Mouse (Mus musculus) cerebellum, adult 2 months (tissue): Measurements from ENCODE around the gene P2rx1. TPM values are rescaled to one million over a fixed set of nuclear protein-coding genes. Genes with fewer than 3 reads are reported as not detected.

Experiments used
- DNase-seq, 2 experiments: peaks; one replicate each; pipeline ENCODE4 v3.0.0; 2021
- H3K27ac ChIP-seq: fragments of 200-500 bp; 2 replicates; pipeline ENCODE4 v1.5.1; 2012; ENCODE audit warnings: low read length, control low read depth, inconsistent platforms; ENCODE audit not compliant: insufficient read depth
- H3K27me3 ChIP-seq: fragments of 200-500 bp; 2 replicates; pipeline ENCODE4 v1.6.1; 2012; ENCODE audit warnings: inconsistent platforms, mild to moderate bottlenecking, low read length, moderate library complexity; ENCODE audit not compliant: control insufficient read depth, insufficient read depth
- H3K4me1 ChIP-seq: fragments of 200-500 bp; 2 replicates; pipeline ENCODE4 v1.6.1; 2011; ENCODE audit warnings: low read length; ENCODE audit not compliant: control insufficient read depth, insufficient read depth
- H3K4me3 ChIP-seq: fragments of 200-500 bp; replicated peaks from 2 replicates; pipeline ENCODE3; 2011; ENCODE audit warnings: mild to moderate bottlenecking, low read depth, low read length, control low read depth; ENCODE audit not compliant: insufficient read depth
- CTCF ChIP-seq: fragments of 200-500 bp; IDR thresholded peaks from 2 replicates; pipeline ENCODE4 v1.5.1; 2011; ENCODE audit warnings: low read depth, mild to moderate bottlenecking, control low read depth, low read length, moderate library complexity, borderline replicate concordance; ENCODE audit not compliant: insufficient read depth
- POLR2A ChIP-seq: fragments of 200-500 bp; IDR thresholded peaks from 2 replicates; pipeline ENCODE4 v1.6.1; 2011; ENCODE audit warnings: low read length, control low read depth, borderline replicate concordance; ENCODE audit not compliant: insufficient read depth
- WGBS: fragments of 180-500 bp; shearing (Covaris S2); methylation state at CpG from one replicate; pipeline ENCODE4 v1.1.7; 2018; 5-methylcytosine and 5-hydroxymethylcytosine counted together
- polyA plus RNA-seq: library from polyadenylated mRNA; depleted of rRNA; stranded (reverse); fragments of >200 nt; gene quantifications from 2 replicates; pipeline ENCODE4 v1.2.3, GENCODE M21; 2012; rRNA removed

Gene P2rx1
- polyA plus RNA-seq = 0.41 and 0.46 TPM in 2 replicates

DNA sequence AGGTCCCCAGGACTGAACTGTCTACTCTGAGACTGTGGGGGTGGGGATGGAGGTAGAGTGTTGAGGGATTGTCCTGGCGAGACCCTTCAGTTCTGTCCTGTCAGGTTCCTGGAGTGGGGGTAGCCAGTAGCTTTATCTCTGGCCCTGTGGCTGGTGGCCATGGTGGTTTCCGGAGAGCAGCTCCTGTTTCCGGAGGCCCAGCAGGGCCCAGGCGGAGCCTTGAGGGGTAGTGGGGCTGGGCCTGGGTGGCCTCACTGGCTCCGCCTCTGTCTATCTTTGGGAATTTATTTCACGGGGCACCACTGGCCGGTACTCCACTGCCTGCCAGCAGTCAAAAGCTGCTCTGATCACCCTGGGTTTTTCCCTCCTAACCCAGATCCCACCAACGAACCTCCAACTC is at the start of gene P2rx1:
Gene P2rx1 (plus strand): TSS at position 333 of the 400 bp plus-strand sequence.
- Histone ChIP-seq H3K27ac (no peak within 1 kb of the TSS), H3K4me1 (no peaks in the 10 kb centered on the region), H3K4me3 (no peak within 1 kb of the TSS), H3K27me3 (no peaks in the 10 kb centered on the region)
- 46% methylated on average over 8 of the region's 8 CpGs for WGBS
- no peak for TF ChIP-seq POLR2A
- TF ChIP-seq CTCF = no peak
- no peak for DNase-seq

DNA sequence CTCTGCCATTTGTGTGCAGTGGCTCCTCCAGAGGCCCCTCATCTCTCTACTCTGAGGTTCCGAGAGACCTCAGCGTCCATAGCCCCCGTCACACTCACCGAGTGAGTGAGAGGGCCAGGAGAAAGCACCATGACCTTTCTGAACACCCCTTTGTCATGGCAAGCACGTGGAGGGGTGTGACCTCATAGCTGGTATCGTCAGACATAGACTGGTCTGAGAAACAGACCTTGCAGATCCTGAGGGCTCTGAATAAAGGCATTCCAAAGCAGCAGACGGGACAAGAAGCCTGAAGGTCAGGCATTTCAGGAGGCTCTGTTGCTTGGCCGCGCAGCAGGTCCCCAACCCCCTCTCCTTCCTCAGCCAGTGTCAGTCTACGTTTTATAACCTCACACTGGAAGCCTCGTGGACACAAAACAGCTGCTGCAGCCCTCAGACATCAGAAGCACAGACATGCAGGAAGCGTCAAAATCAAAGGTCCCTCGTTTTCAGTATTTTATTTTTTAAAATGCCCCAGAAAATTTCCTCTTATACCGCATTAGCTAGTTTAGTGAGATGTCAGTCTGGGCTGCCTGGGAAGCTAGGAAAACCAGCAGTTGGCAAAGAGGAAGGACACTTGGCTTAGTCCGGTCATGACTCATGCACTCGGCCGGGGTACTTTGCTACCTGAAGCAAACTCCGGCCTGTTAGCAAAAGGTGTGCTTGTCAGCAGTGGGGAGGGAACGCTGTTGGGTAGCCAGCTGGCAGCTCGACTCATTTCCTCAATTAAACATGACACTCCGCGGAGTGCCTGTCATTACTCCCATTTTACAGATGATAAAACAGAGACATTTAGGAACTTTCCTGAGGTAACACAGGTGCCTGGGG is 47.5 kb upstream of the P2rx1 start:
- DNase-seq = peak; percentile 55 to 83
- no peak for TF ChIP-seq CTCF
- no peak for TF ChIP-seq POLR2A
- H3K4me3 ChIP-seq = no peak overlapping the region
- no peaks in the 10 kb centered on the region for H3K27me3 ChIP-seq
- peaks cover 30% of the 10 kb centered on the region for H3K4me1 ChIP-seq
- no peak overlapping the region for H3K27ac ChIP-seq
- 35% methylated on average over 22 of the region's 22 CpGs for WGBS

DNA sequence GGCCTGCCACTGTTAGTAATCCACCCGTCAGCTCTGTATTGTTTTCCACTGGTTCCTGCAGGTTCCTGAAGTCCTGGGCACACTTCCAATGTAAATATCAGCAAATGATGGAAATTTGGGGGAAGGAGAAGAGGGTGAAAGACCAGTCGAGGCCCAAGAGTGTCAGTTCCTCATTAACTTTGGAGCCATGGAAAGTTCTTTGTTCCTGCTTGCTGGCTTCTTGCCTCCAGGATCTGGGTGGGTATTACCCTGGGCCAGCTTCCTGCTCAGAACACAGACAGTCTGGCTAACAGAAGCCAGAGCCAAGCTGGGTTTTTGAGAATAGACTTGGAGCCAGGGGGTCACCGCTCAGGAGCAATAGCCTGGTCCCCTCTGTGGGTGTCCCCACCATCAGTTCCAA is 46.7 kb upstream of the P2rx1 start:
- Histone ChIP-seq H3K27me3 (no peaks in the 10 kb centered on the region), H3K27ac (no peak overlapping the region), H3K4me1 (peaks cover 30% of the 10 kb centered on the region), H3K4me3 (no peak overlapping the region)
- no peak for DNase-seq
- TF ChIP-seq CTCF (no peak), POLR2A (no peak)
- 70% methylated on average over 3 of the region's 3 CpGs for WGBS

DNA sequence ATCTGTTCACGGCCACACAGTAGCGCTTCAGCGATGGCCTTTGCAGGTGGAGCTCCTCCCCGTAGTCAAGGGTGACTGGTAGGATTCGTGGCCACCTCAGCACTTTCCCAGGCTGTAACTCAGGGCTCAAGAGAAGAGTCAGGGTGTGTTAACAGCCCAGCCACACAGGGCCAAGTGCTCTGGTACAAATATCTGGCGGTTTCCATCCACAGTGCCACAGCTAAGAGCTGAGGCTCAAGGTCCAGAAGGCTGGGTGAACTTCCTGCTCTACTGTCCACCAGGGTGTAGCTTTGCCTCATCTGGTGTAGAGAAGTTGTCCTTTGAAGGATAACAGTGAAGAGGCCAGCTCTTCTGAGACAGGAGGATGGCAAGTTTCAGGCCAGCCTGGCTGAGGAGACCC is 46.2 kb upstream of the P2rx1 start:
- no peaks in the 10 kb centered on the region for H3K27me3 ChIP-seq
- WGBS = 91% methylated on average over 6 of the region's 6 CpGs
- TF ChIP-seq POLR2A (no peak), CTCF (no peak)
- peaks cover 30% of the 10 kb centered on the region for H3K4me1 ChIP-seq
- H3K27ac ChIP-seq = no peak overlapping the region
- no peak overlapping the region for H3K4me3 ChIP-seq
- no peak for DNase-seq

DNA sequence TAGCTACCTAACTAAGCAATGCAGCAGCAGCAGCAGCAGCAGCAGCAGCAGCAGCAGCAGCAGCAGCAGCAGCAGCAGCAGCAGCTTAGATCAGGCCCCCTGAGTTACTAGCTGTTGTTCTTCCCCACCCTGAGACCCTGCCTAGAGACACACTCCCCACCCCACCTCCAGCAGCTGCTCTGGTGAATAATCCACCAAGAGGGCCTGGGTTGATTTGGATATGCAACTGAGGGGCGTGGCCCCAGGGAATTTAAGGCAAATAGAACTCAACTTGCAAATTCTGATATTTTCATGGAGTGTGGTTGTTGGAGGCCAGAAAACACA is 45.8 kb upstream of the P2rx1 start:
- Histone ChIP-seq H3K4me1 (peaks cover 30% of the 10 kb centered on the region), H3K27me3 (no peaks in the 10 kb centered on the region), H3K4me3 (no peak overlapping the region), H3K27ac (no peak overlapping the region)
- DNase-seq = no peak
- TF ChIP-seq POLR2A (no peak), CTCF (no peak)
- 95% methylated on average over 1 of the region's 1 CpGs for WGBS

DNA sequence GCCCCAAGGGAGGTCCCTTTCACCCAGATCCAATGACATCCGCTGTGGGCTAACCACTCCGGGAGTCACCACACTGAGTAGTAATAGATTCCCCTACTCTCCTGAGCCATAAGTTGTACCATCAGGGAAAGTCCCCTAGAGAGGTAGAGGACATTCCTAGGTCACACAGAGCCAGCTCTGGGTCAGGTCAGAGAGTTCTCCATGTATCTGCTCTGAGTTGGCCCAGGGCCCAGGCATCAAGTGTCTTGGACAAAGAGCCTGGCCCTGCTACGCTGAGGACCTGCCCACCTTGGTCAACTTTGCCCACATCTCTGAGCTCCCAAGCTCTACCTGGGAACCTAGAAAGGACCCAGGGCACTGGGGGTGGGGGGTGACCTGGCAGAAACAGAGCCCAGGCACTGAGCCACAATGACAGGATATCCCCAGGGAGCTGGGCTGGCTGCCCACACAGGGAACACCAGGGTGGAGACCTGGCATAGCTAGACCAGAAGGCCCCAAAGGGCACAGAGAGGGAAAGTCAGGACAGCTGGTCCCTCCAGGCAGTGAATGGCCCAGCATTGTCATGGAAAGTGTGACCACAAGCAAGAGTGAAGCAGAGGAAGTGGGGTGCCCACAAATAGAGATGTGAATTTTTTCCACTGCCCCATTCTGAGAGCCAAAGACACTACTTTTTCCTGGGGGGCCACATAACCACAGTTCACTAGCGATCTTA is 45.3 kb upstream of the P2rx1 start:
- Histone ChIP-seq H3K27me3 (no peaks in the 10 kb centered on the region), H3K4me3 (no peak overlapping the region), H3K4me1 (peaks cover 30% of the 10 kb centered on the region), H3K27ac (no peak overlapping the region)
- DNase-seq = peak; percentile 60
- 77% methylated on average over 4 of the region's 4 CpGs for WGBS
- TF ChIP-seq CTCF = no peak
- no peak for TF ChIP-seq POLR2A

DNA sequence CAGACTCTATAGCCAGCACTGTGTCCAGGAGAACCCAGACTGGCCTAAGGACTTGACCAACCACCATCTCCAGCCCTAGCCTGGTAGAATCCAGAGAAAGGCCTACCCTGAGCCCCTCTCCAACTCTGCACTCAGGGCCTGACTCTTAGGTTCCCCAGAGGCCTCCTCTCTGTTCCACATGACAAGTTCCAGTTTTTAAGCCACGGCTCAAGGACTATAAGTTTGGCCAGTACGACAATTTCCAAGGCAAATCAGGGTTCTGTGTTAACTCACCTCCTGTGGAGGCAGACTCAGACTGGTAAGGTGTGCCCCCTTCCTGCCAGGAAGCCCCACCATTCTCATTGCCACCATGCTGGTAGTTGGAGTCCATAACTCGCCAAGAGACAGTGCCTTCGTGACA is 44.7 kb upstream of the P2rx1 start:
- WGBS = 80% methylated on average over 4 of the region's 4 CpGs
- TF ChIP-seq CTCF (no peak), POLR2A (no peak)
- no peaks in the 10 kb centered on the region for H3K27me3 ChIP-seq
- peaks cover 30% of the 10 kb centered on the region for H3K4me1 ChIP-seq
- H3K4me3 ChIP-seq = no peak overlapping the region
- H3K27ac ChIP-seq = no peak overlapping the region
- DNase-seq = no peak
